Mouse (Mus musculus) v-Abl transformed pro-B cells (cell line): ENCODE measurements at regions not wholly inside any gene's neighbourhood (a gene's known extent, or its start where the extent isn't known, plus 50 kb on each side); places are given as distances from the start of the nearest gene placed in this dataset.
"Not testable (repeated sequence)": the region's sequence is repeated elsewhere in the genome, so short reads cannot be mapped to it uniquely, and the experiment has no call there.

ENCODE experiments used
- in situ Hi-C, 2 experiments: fragments of 400-800 bp; cut with MboI; formaldehyde crosslinking; loops; one replicate each; pipeline ENCODE4 v1.15.1; 2025; ENCODE audit not compliant: unreplicated experiment in 2 of 2

DNA sequence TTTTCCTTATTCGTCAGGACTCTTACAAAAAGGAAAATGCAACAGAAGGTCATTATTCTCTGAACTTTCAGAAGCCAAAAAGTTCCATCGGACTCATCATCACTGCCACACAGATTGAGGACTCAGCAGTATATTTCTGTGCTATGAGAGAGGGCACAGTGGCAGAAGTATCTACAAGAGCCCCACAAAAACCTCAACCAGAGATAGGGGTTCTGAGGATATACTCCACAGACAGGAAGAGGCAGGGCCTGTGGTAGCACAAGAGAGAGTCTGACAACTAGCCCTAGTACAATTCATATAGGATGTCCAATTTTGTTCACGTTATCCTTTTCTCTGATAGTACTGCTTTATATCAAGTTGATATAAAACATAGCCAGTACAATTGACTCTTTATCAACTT is 510.4 kb downstream of the Dad1 start:
- in situ Hi-C loops = not testable (repeated sequence)

DNA sequence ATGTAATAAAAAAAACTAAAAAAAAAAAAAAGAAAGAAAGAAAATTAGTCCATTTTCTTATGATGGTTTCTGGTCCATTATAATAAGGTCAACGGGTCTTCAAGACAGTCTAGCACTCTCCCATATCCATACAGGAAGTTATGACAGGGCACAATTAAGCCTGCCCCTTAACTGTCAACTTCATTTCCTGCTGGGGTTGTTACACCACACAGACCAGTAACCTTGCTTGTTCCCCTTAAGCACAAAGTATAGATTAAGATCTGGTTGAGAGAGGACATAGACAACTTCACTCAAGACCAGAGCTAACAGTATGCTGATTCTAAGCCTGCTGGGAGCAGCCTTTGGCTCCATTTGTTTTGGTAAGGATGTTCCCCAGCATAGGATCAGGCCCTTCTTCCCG is 511.0 kb downstream of the Dad1 start:
- in situ Hi-C loops = not testable (repeated sequence)

DNA sequence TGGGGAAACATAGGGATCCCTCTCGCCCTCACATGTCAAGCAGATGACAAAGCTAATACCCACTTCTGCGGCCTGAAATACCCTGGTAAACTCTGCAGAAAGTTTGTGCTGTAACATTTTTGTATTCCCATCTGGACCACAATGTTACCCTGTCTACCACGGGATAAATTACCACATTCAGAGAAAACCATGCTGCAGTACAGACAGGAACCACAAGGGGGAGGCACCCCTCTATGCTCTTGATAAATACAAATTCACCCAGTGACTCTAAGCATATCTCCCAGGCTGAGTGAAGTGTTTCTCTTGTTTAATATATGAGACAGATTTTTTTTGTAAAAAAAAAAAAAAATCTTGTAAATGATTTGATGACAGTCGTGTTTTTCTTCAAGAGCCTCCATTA is 512.7 kb downstream of the Dad1 start:
- in situ Hi-C loops = not testable (repeated sequence)

DNA sequence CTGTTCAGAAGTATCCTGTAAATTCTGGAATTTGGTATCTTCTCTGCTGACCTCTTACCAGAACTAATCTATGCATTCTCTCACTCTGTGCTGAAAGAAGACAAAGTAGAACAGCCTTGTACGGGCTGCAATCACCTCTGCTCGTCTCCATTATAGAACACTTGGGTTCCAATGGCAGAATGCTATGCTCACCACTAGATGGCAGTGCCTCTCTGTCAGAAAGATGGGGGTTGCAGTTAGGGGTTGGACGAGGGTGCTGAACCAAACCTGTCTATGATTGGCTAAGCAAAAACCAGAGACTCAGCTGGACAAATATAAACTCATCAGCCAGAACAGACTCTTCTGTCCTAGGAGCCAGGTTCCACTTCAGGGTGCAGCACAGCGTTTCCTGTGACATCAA is 515.9 kb downstream of the Dad1 start:
- in situ Hi-C loops = loop anchor here in 1 of 2 experiments (10.0 kb wide), 2 partner anchors 57 to 317 kb away; no protein-coding TSS in a partner anchor

DNA sequence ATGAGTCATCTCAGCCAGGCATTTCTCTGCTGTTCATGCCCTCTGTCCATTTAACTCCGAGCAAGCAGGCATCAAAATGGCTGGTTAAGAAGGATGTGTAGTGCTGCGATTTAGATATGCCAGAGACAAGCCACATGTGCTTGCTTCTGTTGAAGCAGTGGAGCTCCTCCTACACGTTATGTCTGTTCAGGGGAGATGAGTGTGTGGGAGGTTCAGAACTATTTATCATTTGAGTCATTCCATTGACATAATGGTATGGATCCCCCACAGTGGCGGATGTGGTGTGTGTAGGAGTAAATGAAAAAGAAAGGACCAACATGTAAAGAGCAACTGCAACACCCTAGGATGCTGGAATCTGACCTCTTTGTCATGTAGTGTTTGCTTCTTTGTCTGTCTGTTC is 517.6 kb downstream of the Dad1 start:
- in situ Hi-C loops = loop anchor here in 1 of 2 experiments (10.0 kb wide), 2 partner anchors 59 to 319 kb away; no protein-coding TSS in a partner anchor

DNA sequence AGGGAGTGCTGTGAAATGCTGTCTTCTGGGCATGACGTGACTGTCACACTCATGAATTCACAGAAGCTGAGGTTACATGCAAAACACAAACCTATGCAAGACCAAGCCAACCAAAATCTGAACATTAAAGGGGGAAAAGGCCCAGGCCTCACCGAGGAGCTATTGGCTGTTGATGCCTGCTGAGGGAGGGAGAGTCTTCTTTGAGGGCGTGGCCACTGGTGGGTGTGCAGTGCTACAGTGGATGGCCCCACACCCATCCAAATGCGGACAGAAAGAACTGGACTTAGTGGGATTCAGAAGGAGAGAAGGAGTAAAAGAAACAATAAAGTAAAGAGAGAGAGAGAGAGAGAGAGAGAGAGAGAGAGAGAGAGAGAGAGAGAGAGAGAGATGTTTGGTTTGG is 522.3 kb downstream of the Dad1 start:
- in situ Hi-C loops = loop anchor here in 1 of 2 experiments (10.0 kb wide), 2 partner anchors 63 to 323 kb away; no protein-coding TSS in a partner anchor

DNA sequence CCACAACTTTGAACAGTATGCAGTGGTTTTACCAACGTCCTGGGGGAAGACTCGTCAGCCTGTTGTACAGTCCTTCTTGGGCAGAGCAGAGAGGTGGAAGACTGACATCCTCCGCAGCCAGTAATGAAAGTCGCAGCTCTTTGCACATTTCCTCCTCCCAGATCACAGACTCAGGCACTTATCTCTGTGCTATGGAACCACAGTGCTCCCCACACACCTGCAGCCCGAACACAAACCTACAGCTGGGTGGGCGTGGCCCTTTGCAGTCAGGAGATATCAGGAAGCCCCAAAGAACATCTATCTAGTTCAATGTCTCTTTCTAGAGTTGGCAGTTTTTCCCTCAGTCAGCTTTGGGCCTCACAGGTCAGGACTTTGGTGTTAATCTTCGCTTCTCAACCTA is 524.0 kb downstream of the Dad1 start:
- in situ Hi-C loops = loop anchor here in 1 of 2 experiments (10.0 kb wide), 2 partner anchors 65 to 325 kb away; no protein-coding TSS in a partner anchor

DNA sequence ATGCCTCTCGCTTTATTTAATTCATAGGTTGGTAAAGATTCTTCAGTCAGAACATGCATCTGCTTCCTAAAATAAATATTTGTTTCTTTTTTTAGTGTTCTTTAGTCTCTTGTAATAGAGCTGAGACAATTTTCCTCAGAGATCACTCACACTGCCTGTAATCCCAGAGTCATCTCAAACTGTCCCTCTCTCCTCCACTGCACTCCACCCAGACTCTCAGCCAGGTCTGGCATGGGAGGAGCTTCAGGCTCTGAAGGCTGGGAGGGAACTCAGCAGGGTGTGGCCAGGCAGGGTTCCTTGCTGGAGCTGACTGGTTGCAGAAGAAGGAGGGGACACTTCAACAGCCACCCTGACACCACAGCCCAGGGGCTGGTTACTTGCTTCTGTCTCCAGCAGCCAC is 524.8 kb downstream of the Dad1 start:
- in situ Hi-C loops = not testable (repeated sequence)

DNA sequence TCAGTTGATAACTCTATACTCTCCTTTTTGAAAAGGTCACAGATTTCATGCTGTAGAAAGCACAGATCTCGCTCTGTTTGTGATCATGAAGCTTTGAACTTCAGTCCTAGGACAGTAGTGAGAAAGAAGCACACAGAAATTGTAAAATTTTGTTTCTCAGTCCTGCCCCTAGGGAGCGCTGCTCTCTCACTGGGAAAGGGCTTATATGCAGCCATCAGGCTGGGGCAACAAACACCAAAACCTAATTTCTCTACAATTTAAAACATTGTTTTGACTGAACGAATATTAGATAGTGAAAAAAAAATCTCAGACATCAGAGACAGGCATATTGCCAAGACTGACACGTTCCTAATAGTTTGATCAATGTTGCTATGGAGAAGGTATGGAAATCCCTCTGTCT is 527.0 kb downstream of the Dad1 start:
- in situ Hi-C loops = not testable (repeated sequence)

DNA sequence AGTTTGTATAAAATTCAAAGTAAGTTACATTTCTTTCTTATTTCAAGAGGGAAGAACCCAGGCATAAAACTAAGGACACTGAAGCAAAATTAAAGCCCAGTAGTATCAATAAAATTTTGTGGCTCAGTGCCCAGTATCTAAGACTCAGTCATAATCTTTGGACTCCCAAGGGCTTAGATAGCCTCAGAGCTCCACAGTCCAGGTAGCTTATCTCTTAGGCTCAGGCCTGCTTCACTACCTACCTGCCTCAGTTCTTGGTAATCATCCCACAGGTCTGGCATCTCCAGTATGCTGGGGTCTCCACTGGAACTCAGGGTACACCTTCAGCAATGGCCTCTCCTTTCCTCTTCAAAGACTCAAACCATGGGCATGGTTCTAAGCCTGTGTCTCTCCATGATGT is 530.3 kb downstream of the Dad1 start:
- in situ Hi-C loops = not testable (repeated sequence)

DNA sequence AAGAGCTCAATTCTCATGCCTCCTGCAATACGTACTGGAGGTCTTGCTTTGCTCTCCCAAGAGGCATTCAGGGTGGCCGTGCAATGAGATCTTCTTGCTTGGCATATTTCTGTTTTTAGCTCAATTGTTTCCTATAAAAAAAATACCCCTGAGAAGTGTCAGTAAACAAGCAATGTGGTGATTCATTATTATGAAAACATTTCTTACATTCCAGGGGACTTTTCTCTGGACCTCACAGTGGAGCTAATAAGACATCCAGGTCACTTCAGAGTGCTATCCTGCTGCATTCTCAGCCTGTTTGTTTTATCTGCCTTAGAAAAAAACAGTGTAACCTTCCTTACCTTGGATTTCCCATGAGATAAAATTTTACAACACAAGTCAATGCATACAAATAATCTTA is 532.0 kb downstream of the Dad1 start:
- in situ Hi-C loops = not testable (repeated sequence)

DNA sequence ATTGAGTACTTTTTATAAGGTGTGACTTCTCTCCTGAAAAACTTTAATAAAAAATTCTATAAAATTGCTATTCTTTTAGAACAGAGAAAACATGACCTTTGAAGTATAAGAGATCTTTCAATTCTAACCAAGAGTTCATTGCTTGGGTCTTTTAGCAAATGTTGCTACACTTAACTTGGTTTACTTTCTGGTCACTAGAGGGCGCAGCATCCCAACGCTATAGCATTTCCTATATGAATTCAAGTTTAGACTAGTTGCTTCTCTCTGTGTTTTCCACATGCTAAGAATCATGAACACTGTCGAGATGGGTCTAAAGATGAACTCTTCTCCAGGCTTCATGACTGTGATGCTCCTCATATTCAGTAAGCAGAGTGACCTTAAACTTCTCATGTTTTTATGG is 544.3 kb downstream of the Dad1 start:
- in situ Hi-C loops = not testable (repeated sequence)

DNA sequence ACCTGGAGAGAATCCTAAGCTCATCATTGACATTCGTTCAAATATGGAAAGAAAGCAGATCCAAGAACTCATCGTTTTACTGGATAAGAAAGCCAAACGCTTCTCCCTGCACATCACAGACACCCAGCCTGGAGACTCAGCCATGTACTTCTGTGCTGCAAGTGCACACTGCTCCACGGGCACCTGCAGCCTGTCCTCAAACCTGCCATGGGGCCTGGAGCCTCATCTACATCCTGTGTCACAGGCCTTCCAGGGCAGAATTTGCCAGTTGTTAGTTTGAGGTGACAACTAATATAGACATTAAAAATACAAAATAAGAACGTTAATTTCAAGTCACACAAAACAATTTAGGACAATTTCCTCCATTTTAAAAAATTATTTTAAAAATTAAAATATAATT is 549.6 kb downstream of the Dad1 start:
- in situ Hi-C loops = not testable (repeated sequence)

DNA sequence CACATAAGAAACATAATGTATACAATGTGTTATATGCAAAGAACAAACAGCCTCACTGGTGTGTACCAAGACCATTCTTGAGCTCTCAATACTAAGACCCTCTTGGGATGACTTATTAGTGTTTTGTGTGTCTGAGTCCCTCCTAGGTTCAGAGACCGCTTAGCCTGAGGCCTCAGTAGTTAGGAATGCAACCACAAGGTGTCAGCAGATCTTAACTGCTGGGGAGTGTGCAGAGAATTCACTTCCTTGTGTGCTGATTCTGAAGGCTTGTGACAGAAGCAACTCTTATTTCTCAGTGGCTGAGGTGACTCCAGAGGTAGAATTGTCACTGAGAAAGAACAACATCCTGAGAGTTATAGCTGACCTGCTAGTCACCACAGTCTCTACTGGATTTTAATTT is 550.3 kb downstream of the Dad1 start:
- in situ Hi-C loops = not testable (repeated sequence)

DNA sequence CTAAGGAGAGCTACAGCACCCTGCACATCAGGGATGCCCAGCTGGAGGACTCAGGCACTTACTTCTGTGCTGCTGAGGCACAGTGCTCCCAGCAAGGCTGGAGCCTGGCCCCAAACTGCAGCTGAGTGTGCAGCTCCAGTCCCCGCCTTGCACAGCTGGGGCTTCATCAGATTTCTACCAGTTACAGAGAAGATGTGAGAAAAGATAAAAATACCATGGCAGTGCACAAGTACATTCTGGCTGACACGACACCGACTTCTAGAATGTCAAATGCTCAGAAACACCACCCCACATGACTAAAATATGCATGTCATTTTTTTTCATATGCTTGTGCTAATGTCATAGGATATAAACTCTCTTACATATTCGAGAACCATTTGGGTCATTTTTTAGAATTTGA is 569.8 kb downstream of the Dad1 start:
- in situ Hi-C loops = not testable (repeated sequence)

DNA sequence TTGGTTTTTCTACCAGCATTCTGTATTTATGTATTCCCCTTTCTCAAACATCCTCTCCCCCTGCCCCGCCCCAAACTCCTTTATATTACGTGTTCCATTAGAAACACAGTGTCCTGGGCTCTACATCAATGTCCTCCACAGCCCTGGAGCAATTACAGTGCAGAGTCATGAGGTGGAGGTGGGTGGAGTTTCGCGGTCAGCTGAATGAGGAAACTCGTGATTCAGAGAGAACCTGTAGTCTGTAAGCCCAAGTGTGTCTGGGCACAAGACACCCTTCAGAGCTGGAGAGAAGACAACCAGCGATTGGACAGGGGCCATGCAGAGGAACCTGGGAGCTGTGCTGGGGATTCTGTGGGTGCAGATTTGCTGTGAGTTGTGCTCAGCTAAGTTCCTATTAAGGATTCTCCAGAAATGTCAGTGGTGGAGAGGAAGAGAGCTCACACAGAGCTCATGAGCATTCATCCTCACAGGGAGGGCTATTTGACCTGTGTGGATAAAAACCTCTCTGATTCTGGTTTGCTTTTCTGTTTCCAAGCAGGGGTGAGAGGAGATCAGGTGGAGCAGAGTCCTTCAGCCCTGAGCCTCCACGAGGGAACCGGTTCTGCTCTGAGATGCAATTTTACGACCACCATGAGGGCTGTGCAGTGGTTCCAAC is 570.4 kb downstream of the Dad1 start:
- in situ Hi-C loops = not testable (repeated sequence)

DNA sequence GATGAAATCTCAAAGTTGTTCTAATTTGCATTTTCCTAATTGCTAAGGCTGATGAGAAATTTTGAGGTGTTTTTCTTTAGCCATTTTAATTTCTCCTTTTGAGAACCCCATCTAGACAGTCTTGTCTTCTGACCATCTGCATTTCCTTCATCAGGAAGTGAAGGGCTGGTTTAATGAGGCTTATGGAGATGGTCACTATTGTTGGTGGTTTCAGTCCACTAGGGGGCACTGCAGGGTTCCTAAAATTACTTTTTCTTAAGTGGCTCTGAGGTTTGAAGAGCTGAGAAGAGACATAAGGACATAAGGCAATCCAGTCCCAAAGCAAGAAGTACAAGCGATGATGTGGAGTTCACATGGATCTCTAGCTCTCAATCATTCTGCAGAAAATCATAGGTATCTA is 571.2 kb downstream of the Dad1 start:
- in situ Hi-C loops = not testable (repeated sequence)

DNA sequence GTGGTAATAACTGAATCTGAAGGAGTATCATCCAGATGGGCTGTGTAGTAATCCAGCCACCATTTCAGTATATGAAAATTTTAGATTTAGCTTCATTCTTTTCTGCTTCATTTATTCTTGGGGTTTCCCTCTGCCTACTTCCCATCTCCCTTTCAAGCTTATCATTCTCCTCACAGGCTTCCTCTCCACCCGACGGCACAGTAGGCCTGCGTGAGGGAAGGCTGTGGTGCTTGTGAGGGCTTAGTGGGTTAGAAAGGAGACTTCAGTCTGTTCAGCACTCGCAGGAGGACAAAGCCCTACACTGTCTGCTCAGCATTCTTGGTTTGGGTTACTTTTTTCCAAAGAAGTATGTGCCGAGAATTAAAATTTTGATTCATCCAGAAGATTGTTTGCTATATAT is 572.6 kb downstream of the Dad1 start:
- in situ Hi-C loops = not testable (repeated sequence)

DNA sequence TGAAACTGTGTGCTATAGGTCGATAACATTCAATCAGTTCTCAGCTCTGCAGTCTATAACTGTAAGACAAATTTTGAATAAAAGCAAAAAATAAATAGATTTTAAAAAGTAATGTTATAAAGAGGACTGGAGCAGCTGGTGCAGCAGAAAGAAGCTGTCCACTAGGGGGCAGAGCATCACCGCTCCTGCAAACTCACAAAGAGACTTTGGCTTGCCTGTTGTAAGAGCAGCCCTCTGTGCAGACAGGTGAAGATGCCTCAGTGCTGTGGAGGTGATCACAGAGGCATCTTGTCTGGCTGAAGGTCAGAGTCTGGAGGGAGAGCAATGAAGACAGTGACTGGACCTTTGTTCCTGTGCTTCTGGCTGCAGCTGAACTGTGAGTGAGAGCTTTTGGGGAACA is 588.2 kb downstream of the Dad1 start:
- in situ Hi-C loops = not testable (repeated sequence)

DNA sequence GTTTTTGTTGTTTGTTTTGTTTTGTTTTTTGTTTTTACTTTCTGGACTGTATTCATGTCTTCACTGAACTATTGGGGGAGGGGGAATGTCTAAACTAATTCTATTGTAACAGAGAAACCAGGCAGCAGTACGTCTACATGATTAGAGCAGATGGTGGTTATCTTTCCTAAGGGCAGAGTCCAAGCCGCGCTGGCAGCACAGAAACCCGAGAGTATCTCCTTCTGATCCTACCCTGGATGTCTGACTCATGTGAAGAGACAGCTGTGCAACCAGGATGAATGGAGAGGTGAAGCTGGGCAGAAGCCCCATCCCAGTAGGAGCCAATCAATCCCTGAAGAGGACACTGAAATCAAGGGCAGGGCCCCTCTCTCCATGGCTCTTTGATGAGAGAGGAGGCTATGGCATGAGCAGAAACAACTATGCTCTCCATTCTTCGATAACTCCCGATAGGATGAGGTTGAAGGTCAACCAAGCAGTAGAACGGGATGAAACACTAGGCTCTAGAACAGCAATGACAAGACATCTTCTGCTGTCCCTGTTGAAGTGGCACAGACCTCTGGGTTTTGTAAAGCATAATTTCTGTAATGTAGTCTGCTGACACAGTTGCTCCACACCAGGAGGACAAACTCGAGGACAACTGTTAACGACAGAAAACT is 591.1 kb downstream of the Dad1 start:
- in situ Hi-C loops = not testable (repeated sequence)

DNA sequence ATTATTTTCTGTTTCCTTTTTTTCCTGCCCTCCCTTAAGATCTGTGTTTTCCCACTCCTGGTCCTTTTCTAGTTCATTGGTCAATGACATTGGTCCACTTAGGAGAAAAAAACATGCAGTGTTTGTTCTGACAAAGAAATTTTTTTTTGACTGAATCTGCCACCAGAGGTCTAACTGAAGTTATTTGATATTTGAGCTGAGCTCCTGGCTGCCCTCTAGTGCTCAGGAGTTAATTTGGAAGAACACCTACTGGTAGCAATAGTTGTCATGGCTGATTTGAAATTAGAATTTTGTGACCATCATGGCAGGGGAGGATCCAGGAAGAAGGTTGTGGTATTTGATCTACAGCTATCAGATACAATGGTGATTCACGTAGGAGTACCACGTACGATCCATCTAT is 599.2 kb downstream of the Dad1 start:
- in situ Hi-C loops = loop anchor here in 1 of 2 experiments (10.0 kb wide), 1 partner anchor 60 kb away; no protein-coding TSS in a partner anchor

DNA sequence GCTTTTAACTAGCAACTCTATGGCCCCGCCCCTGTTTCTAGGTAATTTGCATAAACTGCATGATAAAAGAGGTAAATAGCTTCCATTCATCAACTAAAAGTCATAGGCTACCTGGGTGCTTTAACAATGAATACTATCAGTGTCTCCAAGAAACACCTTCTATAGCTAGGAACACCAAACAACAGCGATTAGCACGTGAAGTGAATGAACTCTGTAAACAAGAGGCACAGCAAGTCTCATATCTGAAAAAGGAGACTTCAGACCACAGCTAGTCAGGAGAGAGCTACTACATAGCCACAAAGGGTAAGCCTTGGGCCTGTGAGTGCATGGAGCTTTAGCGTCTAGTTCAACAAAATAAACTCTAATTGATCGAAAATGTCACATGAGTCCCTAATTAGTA is 602.8 kb downstream of the Dad1 start:
- in situ Hi-C loops = loop anchor here in 1 of 2 experiments (10.0 kb wide), 1 partner anchor 56 kb away; no protein-coding TSS in a partner anchor
